Mouse (Mus musculus) MEL (cell line): ENCODE measurements around the gene Cd180. TPM values are rescaled to one million over a fixed set of nuclear protein-coding genes. Genes with fewer than 3 reads are reported as not detected.

Experiments
- DNase-seq: peaks from one replicate; pipeline ENCODE4 v3.0.0; 2011; ENCODE audit warnings: low read depth, low spot score
- H3K27ac ChIP-seq: 2 replicates; pipeline ENCODE4 v1.5.1; 2012; ENCODE audit warnings: low read depth, mild to moderate bottlenecking, control low read depth, low read length, moderate library complexity; ENCODE audit not compliant: control insufficient read depth
- H3K27me3 ChIP-seq, 2 experiments: fragments of 150-350 bp in 1 of 2; sonication (generic) in 1 of 2; 2 replicates each; pipeline ENCODE4 v1.6.1; 2012; ENCODE audit warnings: low read length in 2 of 2, mild to moderate bottlenecking in 2 of 2, improper control_type of control experiment in 1 of 2, moderate library complexity in 1 of 2; ENCODE audit not compliant: insufficient read depth in 2 of 2, control insufficient read depth in 1 of 2
- H3K36me3 ChIP-seq, 2 experiments: 2 replicates each; pipeline ENCODE4 v1.6.1; 2012 to 2014; ENCODE audit warnings: low read length in 2 of 2, improper control_type of control experiment in 1 of 2, inconsistent platforms in 1 of 2, mild to moderate bottlenecking in 1 of 2; ENCODE audit not compliant: insufficient read depth in 2 of 2, control insufficient read depth in 1 of 2
- H3K4me1 ChIP-seq, 2 experiments: fragments of 150-350 bp in 1 of 2; sonication (generic) in 1 of 2; 2 replicates each; pipeline ENCODE4 v1.6.1; 2012; ENCODE audit warnings: low read length in 2 of 2, improper control_type of control experiment in 1 of 2, mild to moderate bottlenecking in 1 of 2; ENCODE audit not compliant: insufficient read depth in 2 of 2, control insufficient read depth in 1 of 2
- H3K4me3 ChIP-seq, 2 experiments: fragments of 150-350 bp in 1 of 2; sonication (generic) in 1 of 2; 2 replicates each; pipeline ENCODE4 v1.5.1; 2012; ENCODE audit warnings: low read depth in 2 of 2, low read length in 2 of 2, mild to moderate bottlenecking in 2 of 2, moderate library complexity in 2 of 2, control low read depth in 1 of 2, improper control_type of control experiment in 1 of 2; ENCODE audit not compliant: control insufficient read depth in 1 of 2, insufficient read depth in 1 of 2
- H3K79me2 ChIP-seq: 2 replicates; pipeline ENCODE4 v1.6.1; 2012; ENCODE audit warnings: mild to moderate bottlenecking, low read length, moderate library complexity; ENCODE audit not compliant: control insufficient read depth, poor library complexity, insufficient read depth
- H3K9ac ChIP-seq: 2 replicates; pipeline ENCODE4 v1.6.1; 2012; ENCODE audit warnings: low read depth, mild to moderate bottlenecking, control low read depth, low read length, moderate library complexity; ENCODE audit not compliant: control insufficient read depth, poor library complexity, severe bottlenecking
- H3K9me3 ChIP-seq: fragments of 150-350 bp; sonication (generic); replicated peaks from 2 replicates; pipeline ENCODE4 v1.6.1; 2012; ENCODE audit warnings: mild to moderate bottlenecking, low read length, improper control_type of control experiment, moderate library complexity; ENCODE audit not compliant: insufficient read depth
- BHLHE40 ChIP-seq: IDR thresholded peaks from 2 replicates; pipeline ENCODE4 v1.6.1; 2012; ENCODE audit warnings: low read depth, mild to moderate bottlenecking, inconsistent platforms, low read length, improper control_type of control experiment, borderline replicate concordance
- CHD1 ChIP-seq: IDR thresholded peaks from 2 replicates; pipeline ENCODE4 v1.6.1; 2012; ENCODE audit warnings: low read depth, mild to moderate bottlenecking, inconsistent platforms, low read length, improper control_type of control experiment
- ELF1 ChIP-seq: IDR thresholded peaks from 2 replicates; pipeline ENCODE4 v1.6.1; 2014; ENCODE audit warnings: low read depth, mild to moderate bottlenecking, inconsistent platforms, low read length, improper control_type of control experiment, moderate library complexity
- EP300 ChIP-seq, 2 experiments: IDR thresholded peaks; 2 replicates each; pipeline ENCODE4 v1.6.1; 2011; ENCODE audit warnings: improper control_type of control experiment in 2 of 2, low read length in 2 of 2, low read depth in 1 of 2, mild to moderate bottlenecking in 1 of 2
- GABPA ChIP-seq: IDR thresholded peaks from 2 replicates; pipeline ENCODE4 v1.6.1; 2012; ENCODE audit warnings: low read depth, mild to moderate bottlenecking, inconsistent platforms, low read length, improper control_type of control experiment, moderate library complexity
- GATA1 ChIP-seq: IDR thresholded peaks from 2 replicates; pipeline ENCODE4 v1.6.1; 2011; ENCODE audit warnings: low read depth, low read length, improper control_type of control experiment
- HCFC1 ChIP-seq: IDR thresholded peaks from 2 replicates; pipeline ENCODE4 v1.6.1; 2012; ENCODE audit warnings: low read depth, mild to moderate bottlenecking, inconsistent platforms, low read length, improper control_type of control experiment, moderate library complexity
- MAX ChIP-seq: IDR thresholded peaks from 2 replicates; pipeline ENCODE4 v1.6.1; 2011; ENCODE audit warnings: low read length, improper control_type of control experiment
- MXI1 ChIP-seq: IDR thresholded peaks from 2 replicates; pipeline ENCODE4 v1.6.1; 2011; ENCODE audit warnings: mild to moderate bottlenecking, low read depth, low read length, improper control_type of control experiment
- MYB ChIP-seq: IDR thresholded peaks from 2 replicates; pipeline ENCODE4 v1.6.1; 2011; ENCODE audit warnings: mild to moderate bottlenecking, low read depth, low read length, improper control_type of control experiment
- MYC ChIP-seq: IDR thresholded peaks from 2 replicates; pipeline ENCODE4 v1.6.1; 2011; ENCODE audit warnings: low read depth, mild to moderate bottlenecking, low read length, improper control_type of control experiment, moderate library complexity
- NRF1 ChIP-seq: IDR thresholded peaks from 2 replicates; pipeline ENCODE4 v1.6.1; 2014; ENCODE audit warnings: low read depth, mild to moderate bottlenecking, inconsistent platforms, low read length, improper control_type of control experiment, moderate library complexity; ENCODE audit not compliant: poor library complexity, insufficient read depth, severe bottlenecking
- POLR2A ChIP-seq, 2 experiments: IDR thresholded peaks; 2 replicates each; pipeline ENCODE4 v1.6.1; 2011 to 2012; ENCODE audit warnings: low read length in 2 of 2, mild to moderate bottlenecking in 2 of 2, control low read depth in 1 of 2, improper control_type of control experiment in 1 of 2, low read depth in 1 of 2, moderate library complexity in 1 of 2; ENCODE audit not compliant: control insufficient read depth in 1 of 2, insufficient read depth in 1 of 2, poor library complexity in 1 of 2
- RCOR1 ChIP-seq: IDR thresholded peaks from 2 replicates; pipeline ENCODE4 v1.6.1; 2012; ENCODE audit warnings: low read depth, mild to moderate bottlenecking, inconsistent platforms, low read length, improper control_type of control experiment
- SIN3A ChIP-seq: IDR thresholded peaks from 2 replicates; pipeline ENCODE4 v1.6.1; 2012; ENCODE audit warnings: low read length, improper control_type of control experiment, inconsistent platforms
- TAL1 ChIP-seq: IDR thresholded peaks from 2 replicates; pipeline ENCODE4 v1.6.1; 2012; ENCODE audit warnings: mild to moderate bottlenecking, inconsistent platforms, low read length, moderate library complexity, mixed read lengths
- TBP ChIP-seq: IDR thresholded peaks from 2 replicates; pipeline ENCODE4 v1.8.0; 2011; ENCODE audit warnings: low read depth, low read length, improper control_type of control experiment
- TCF12 ChIP-seq: IDR thresholded peaks from 2 replicates; pipeline ENCODE4 v1.6.1; 2014; ENCODE audit warnings: low read depth, mild to moderate bottlenecking, inconsistent platforms, low read length, improper control_type of control experiment, moderate library complexity
- USF1 ChIP-seq: IDR thresholded peaks from 2 replicates; pipeline ENCODE4 v1.6.1; 2014; ENCODE audit warnings: low read depth, mild to moderate bottlenecking, inconsistent platforms, low read length, improper control_type of control experiment, moderate library complexity
- USF2 ChIP-seq, 2 experiments: IDR thresholded peaks; 2 replicates each; pipeline ENCODE4 v1.6.1; 2011 to 2012; ENCODE audit warnings: improper control_type of control experiment in 2 of 2, low read length in 2 of 2, borderline replicate concordance in 1 of 2, inconsistent platforms in 1 of 2, low read depth in 1 of 2, mild to moderate bottlenecking in 1 of 2; ENCODE audit not compliant: insufficient read depth in 1 of 2
- ZKSCAN1 ChIP-seq: IDR thresholded peaks from 2 replicates; pipeline ENCODE4 v1.6.1; 2012; ENCODE audit warnings: low read depth, mild to moderate bottlenecking, inconsistent platforms, low read length, improper control_type of control experiment, moderate library complexity
- ZNF384 ChIP-seq: IDR thresholded peaks from 2 replicates; pipeline ENCODE4 v1.6.1; 2012; ENCODE audit warnings: low read depth, mild to moderate bottlenecking, inconsistent platforms, low read length, improper control_type of control experiment
- polyA plus RNA-seq, 2 experiments: library from polyadenylated mRNA; stranded (reverse) in 1 of 2; unstranded in 1 of 2; fragments of >175 nt in 1 of 2; fragments of >200 nt in 1 of 2; gene quantifications; 2 replicates each; pipeline versions ENCODE4 v1.2.1 to v1.2.4; 2012; ENCODE audit warnings: low replicate concordance in 2 of 2, low read depth in 1 of 2; ENCODE audit not compliant: insufficient read length in 2 of 2, insufficient read depth in 1 of 2, missing spikeins in 1 of 2
- total RNA-seq: library from RNA; depleted of rRNA; stranded (reverse); fragments of 300-350 nt; gene quantifications from 2 replicates; pipeline ENCODE4 v1.2.3, GENCODE M21; 2012

Cd180 gene
- total and polyA plus RNA-seq, 3 experiments = 0.12 to 1.8 TPM; not detected in 1

DNA sequence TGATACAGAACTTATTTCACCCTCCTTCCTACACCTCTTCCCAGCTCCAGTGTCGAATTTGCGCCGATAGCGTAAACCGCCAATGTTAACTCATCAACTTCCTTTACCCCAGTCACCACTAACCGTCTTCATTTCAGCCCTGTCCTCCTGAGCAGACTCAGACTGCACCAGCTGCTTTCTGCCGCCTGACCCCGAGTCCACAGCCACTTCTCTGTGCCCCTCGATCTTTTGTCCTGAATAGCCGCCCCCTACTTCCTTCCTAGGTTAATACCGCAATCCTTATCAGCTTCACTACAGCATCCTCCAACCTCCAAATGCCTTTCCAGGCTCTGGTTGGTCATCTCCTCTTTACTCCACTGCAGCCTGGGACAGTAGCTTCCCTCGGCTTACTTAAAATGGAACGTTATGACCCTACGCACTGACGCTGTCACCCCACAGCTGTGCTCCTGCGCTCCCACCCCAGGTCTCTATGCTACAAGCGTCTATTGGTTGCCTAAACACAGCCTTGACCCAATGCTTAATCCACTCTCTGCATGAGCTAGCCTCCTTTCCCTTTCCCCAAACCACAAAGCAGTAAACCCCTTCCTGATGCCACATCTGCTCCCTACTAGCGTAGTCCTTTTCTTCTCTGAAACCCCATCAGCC lies 27.6 kb upstream of the Cd180 start:
- H3K9me3 ChIP-seq = no peaks in the 10 kb centered on the region
- H3K79me2 ChIP-seq = no peaks in the 10 kb centered on the region; the same call in 1 of the 2 replicates
- peaks cover 0 to 40% of the 10 kb centered on the region in 2 experiments; a peak in 2 of 4 replicates for H3K36me3 ChIP-seq
- peak; percentile 88 for DNase-seq
- H3K9ac ChIP-seq = peak overlapping the region; percentile 67
- H3K4me1 ChIP-seq = peaks cover 11 to 48% of the 10 kb centered on the region in 2 experiments; a peak in 3 of 4 replicates
- H3K27ac ChIP-seq = peak overlapping the region; percentile 93
- H3K4me3 ChIP-seq = peak overlapping the region; percentile 7 to 68
- TF ChIP-seq MYB (peak; percentile 52), TBP (peak; percentile 53), MYC (0 out of 2 replicates have a peak, but pooled peaks have one; percentile 29), TAL1 (peak; percentile 77), CHD1 (0 out of 2 replicates have a peak, but pooled peaks have one; percentile 70), HCFC1 (peak; percentile 15; the same call in 1 of the 2 replicates), ZKSCAN1 (no peak), GATA1 (peak; percentile 75), GABPA (no peak), USF2 (IDR thresholded peaks at IDR 0.05; ENCODE audit: borderline replicate concordance in 1 of 2, insufficient read depth in 1 of 2, low read depth in 1 of 2, low read length in 2 of 2) (no peak), EP300 (IDR thresholded peaks at IDR 0.05; ENCODE audit: low read depth in 1 of 2, low read length in 2 of 2) (peak; percentile 10 to 81; a peak in 3 of 4 replicates), SIN3A (peak; percentile 66; the same call in 1 of the 2 replicates), MAX (peak; percentile 19; the same call in 1 of the 2 replicates), BHLHE40 (no peak), ELF1 (no peak), RCOR1 (peak; percentile 40; the same call in 1 of the 2 replicates), NRF1 (0 out of 2 replicates have a peak, but pooled peaks have one; percentile 23), POLR2A (IDR thresholded peaks at IDR 0.05; ENCODE audit: control insufficient read depth in 1 of 2, insufficient read depth in 1 of 2, low read depth in 1 of 2, low read length in 2 of 2, poor library complexity in 1 of 2) (peak in 1 of 2 experiments; percentile 64; a peak in 1 of 4 replicates)
- no peaks in the 10 kb centered on the region for H3K27me3 ChIP-seq

DNA sequence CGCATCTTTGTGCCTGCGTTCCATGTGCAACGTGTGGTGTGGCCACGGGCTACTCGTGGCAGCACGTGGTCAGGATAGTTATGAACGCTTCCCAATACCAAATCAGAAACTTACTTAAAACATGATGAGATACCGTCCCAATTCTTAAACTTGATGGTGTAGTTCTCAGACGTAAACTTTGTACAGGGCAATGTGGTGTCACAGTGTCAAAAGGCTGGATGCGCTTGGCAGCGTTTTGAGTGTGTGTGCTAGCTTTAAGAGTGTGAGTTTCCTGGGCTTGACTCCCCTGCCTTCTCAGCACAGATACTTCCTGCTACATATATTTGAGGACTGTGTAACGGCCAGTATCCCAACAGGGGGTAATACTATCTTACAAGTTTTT lies 27.1 kb upstream of the Cd180 start:
- H3K9ac ChIP-seq = peak overlapping the region; percentile 67
- H3K27ac ChIP-seq = peak overlapping the region; percentile 93
- peak; percentile 82 for DNase-seq
- no peaks in the 10 kb centered on the region for H3K9me3 ChIP-seq
- no peaks in the 10 kb centered on the region for H3K27me3 ChIP-seq
- no peak for TF ChIP-seq BHLHE40
- no peak for TF ChIP-seq USF2 (IDR thresholded peaks at IDR 0.05; ENCODE audit: borderline replicate concordance in 1 of 2, insufficient read depth in 1 of 2, low read depth in 1 of 2, low read length in 2 of 2)
- no peak for TF ChIP-seq GABPA
- no peak for TF ChIP-seq CHD1
- TF ChIP-seq ZNF384 = no peak
- TF ChIP-seq MAX = peak; percentile 93
- TF ChIP-seq RCOR1 = no peak
- TF ChIP-seq USF1 = peak; percentile 58
- TF ChIP-seq MXI1 = peak; percentile 83
- peak in 1 of 2 experiments; percentile 47; a peak in 1 of 4 replicates for TF ChIP-seq POLR2A (IDR thresholded peaks at IDR 0.05; ENCODE audit: control insufficient read depth in 1 of 2, insufficient read depth in 1 of 2, low read depth in 1 of 2, low read length in 2 of 2, poor library complexity in 1 of 2)
- peak; percentile 31; the same call in 1 of the 2 replicates for TF ChIP-seq MYB
- TF ChIP-seq SIN3A = no peak
- no peak for TF ChIP-seq TCF12
- TF ChIP-seq MYC = peak; percentile 94
- H3K4me3 ChIP-seq = peak overlapping the region; percentile 7 to 68
- peaks cover 0 to 40% of the 10 kb centered on the region in 2 experiments; a peak in 2 of 4 replicates for H3K36me3 ChIP-seq
- no peaks in the 10 kb centered on the region; the same call in 1 of the 2 replicates for H3K79me2 ChIP-seq
- H3K4me1 ChIP-seq = peaks cover 11 to 50% of the 10 kb centered on the region in 2 experiments; a peak in 3 of 4 replicates
